Mouse (Mus musculus) neutrophil, adult 65 days (primary cell): Measurements from ENCODE around the gene Vmn2r40. TPM values are rescaled to one million over a fixed set of nuclear protein-coding genes. Genes with fewer than 3 reads are reported as not detected.

Experiments used
- total RNA-seq: library from RNA; stranded (reverse); gene quantifications from 2 replicates; pipeline ENCODE4 v1.2.4, GENCODE M21; 2023

Gene Vmn2r40
- not detected in 2 replicates for total RNA-seq

GRCm38 (mm10) chr7:8931335-8931734 is at the start of gene Vmn2r40:
Gene Vmn2r40, minus strand, starts transcription at chr7:8931435.

Other genes with a start within 250 kb of the Vmn2r40 start
- gene Vmn2r39, start 99.4 kb upstream of the Vmn2r40 start, total RNA-seq = not detected in 2 replicates
- not detected in 2 replicates for gene Vmn2r38, start 166.4 kb upstream of the Vmn2r40 start, total RNA-seq